Mouse (Mus musculus): ENCODE results near the gene Gpr132. TPM values are rescaled to one million over a fixed set of nuclear protein-coding genes. Genes with fewer than 3 reads are reported as not detected.

The Gpr132 gene
- polyA plus RNA-seq, 1 experiment = 0.06 TPM

DNA sequence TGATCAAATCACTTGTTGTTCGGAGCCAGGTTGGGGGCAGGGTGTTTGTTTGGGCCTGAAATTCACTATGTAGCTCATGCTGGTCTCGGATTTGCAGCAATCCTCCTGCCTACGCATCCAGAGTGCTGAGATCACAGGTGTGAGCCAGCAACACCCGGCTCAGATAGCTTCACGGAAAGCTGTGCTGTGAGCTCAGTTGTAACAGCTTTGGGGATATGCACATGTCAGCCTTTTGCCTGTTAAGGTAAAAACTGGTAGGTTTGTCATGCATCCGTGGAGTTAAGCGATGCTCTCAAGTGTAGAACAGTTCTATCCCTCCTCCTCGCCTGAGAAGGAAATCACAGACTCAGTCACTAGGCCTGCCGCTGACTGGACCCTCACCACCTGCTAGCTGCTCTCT is 32.6 kb upstream of the Gpr132 start:
- no peak overlapping the region for H3K4me3 ChIP-seq (ENCODE audit: insufficient read depth, poor library complexity, severe bottlenecking)
- no peak overlapping the region for H3ac ChIP-seq (ENCODE audit: control insufficient read depth, insufficient read length, low read depth)
- no peaks in the 10 kb centered on the region for H3K79me2 ChIP-seq (ENCODE audit: control insufficient read depth, insufficient read depth)
- H3K36me3 ChIP-seq (ENCODE audit: control insufficient read depth, insufficient read depth) = no peaks in the 10 kb centered on the region
- H3K27me3 ChIP-seq (ENCODE audit: control insufficient read depth, insufficient read depth, insufficient read length) = no peaks in the 10 kb centered on the region
- no peaks in the 10 kb centered on the region for H3K79me3 ChIP-seq (ENCODE audit: low read depth)
- TF ChIP-seq CTCF (IDR thresholded peaks at IDR 0.05; ENCODE audit: control insufficient read depth, insufficient read depth, insufficient read length) (no peak), CEBPB (IDR thresholded peaks at IDR 0.05; ENCODE audit: low read depth) (no peak), MAX (IDR thresholded peaks at IDR 0.05) (no peak), MYOD1 (IDR thresholded peaks at IDR 0.05; ENCODE audit: control insufficient read depth, insufficient read length, low read depth) (no peak)

DNA sequence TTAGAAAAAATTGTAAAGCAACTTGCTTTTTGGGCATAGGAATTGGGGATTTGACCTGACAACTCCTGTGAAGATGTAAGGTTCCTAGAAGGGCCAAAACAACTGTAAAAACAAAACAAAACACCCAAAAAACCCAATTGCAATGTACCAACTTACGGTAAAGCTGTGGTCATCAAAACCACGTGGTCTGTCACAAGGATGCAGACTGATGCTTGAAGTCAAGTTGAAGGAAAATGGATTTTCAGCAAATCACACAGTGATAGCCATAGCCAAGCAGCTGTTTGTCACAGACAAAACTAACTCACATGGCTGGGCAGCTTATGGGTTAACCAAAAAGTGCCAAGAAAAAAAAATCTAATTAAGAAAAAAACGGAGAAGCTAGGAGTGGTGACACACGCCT is 30.9 kb upstream of the Gpr132 start:
- Histone ChIP-seq H3K27me3 (ENCODE audit: control insufficient read depth, insufficient read depth, insufficient read length) (no peaks in the 10 kb centered on the region), H3K4me3 (ENCODE audit: insufficient read depth, poor library complexity, severe bottlenecking) (no peak overlapping the region)
- no peak for TF ChIP-seq MYOD1 (IDR thresholded peaks at IDR 0.05; ENCODE audit: control insufficient read depth, insufficient read length, low read depth)
- no peak for TF ChIP-seq CTCF (IDR thresholded peaks at IDR 0.05; ENCODE audit: control insufficient read depth, insufficient read depth, insufficient read length)
- TF ChIP-seq CEBPB (IDR thresholded peaks at IDR 0.05; ENCODE audit: low read depth) = no peak
- TF ChIP-seq MYOG (IDR thresholded peaks at IDR 0.05; ENCODE audit: control insufficient read depth, extremely low read depth, insufficient read length) = no peak
- TF ChIP-seq USF1 (IDR thresholded peaks at IDR 0.05; ENCODE audit: low read depth) = no peak
- no peak for TF ChIP-seq FOSL1 (IDR thresholded peaks at IDR 0.05; ENCODE audit: insufficient read depth, low read length, poor library complexity, severe bottlenecking)
- TF ChIP-seq MAX (IDR thresholded peaks at IDR 0.05) = no peak

DNA sequence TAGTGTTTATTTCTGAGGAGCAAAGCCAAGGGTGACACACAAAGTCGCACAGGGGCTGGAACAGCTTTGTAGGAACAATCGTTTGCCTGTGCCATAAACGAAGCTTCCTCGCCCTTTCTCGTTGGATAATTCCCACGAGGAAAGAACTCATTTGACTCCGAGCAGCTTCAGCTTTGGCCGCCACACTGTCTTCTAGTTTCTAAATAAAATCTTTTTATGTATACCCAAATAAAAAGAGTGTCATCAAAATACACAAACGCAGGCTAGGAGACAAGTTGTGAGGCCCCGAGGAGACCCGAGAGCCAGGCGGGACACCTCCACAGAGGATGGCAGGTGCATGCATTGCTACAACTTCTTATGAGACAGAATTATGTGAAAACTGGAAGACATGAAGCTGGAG is 30.3 kb upstream of the Gpr132 start:
- H3K4me3 ChIP-seq (ENCODE audit: insufficient read depth, poor library complexity, severe bottlenecking) = no peak overlapping the region
- H3ac ChIP-seq (ENCODE audit: control insufficient read depth, insufficient read length, low read depth) = no peak overlapping the region
- H3K27me3 ChIP-seq (ENCODE audit: control insufficient read depth, insufficient read depth, insufficient read length) = no peaks in the 10 kb centered on the region
- no peaks in the 10 kb centered on the region for H3K79me2 ChIP-seq (ENCODE audit: control insufficient read depth, insufficient read depth)
- H3K36me3 ChIP-seq (ENCODE audit: control insufficient read depth, insufficient read depth) = no peaks in the 10 kb centered on the region
- TF ChIP-seq CEBPB (IDR thresholded peaks at IDR 0.05; ENCODE audit: low read depth) = no peak
- no peak for TF ChIP-seq FOSL1 (IDR thresholded peaks at IDR 0.05; ENCODE audit: insufficient read depth, low read length, poor library complexity, severe bottlenecking)
- TF ChIP-seq MAX (IDR thresholded peaks at IDR 0.05) = no peak
- no peak for TF ChIP-seq CTCF (IDR thresholded peaks at IDR 0.05; ENCODE audit: control insufficient read depth, insufficient read depth, insufficient read length)
- no peaks in the 10 kb centered on the region for H3K79me3 ChIP-seq (ENCODE audit: low read depth)

More for the DNA sequence above, 30.9 kb upstream of the Gpr132 start:
- no peak overlapping the region for H3ac ChIP-seq (ENCODE audit: control insufficient read depth, insufficient read length, low read depth)
- no peaks in the 10 kb centered on the region for H3K36me3 ChIP-seq (ENCODE audit: control insufficient read depth, insufficient read depth)
- H3K79me3 ChIP-seq (ENCODE audit: low read depth) = no peaks in the 10 kb centered on the region
- H3K79me2 ChIP-seq (ENCODE audit: control insufficient read depth, insufficient read depth) = no peaks in the 10 kb centered on the region

DNA sequence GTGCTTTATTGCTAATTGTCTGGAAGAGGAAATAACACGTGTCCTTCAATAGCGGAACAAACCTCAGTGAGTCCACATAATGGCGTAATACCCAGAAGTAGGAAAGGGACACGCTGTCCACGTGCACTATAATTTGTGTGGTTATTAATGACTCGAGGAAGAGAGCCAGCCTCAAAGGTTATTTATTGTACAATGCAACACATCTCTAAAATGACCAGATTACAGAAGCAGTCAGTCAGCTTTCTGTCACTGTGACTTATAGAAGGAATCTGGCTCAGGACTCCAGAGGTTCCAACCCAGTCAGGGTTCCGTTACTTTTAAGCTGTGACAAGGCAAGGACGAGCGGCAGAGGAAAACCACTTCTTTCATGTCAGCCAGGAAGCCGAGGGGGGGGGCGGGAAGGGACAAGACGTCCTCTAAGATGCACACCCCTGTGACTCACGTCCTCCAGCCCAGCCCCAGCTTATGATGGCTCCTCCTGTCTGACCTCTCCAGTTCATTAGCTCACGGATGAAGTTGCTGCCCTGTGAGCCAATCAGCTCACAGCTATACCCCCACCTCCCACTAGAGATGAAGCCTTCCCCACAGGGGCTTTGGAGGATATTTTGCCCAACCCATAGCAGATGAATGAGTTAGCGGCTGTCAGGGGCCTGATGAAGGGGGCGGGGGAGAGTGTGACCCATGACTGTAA is 29.6 kb upstream of the Gpr132 start:
- Histone ChIP-seq H3K27me3 (ENCODE audit: control insufficient read depth, insufficient read depth, insufficient read length) (no peaks in the 10 kb centered on the region), H3K4me3 (ENCODE audit: insufficient read depth, poor library complexity, severe bottlenecking) (no peak overlapping the region), H3ac (ENCODE audit: control insufficient read depth, insufficient read length, low read depth) (peak overlapping the region; percentile 25), H3K36me3 (ENCODE audit: control insufficient read depth, insufficient read depth) (no peaks in the 10 kb centered on the region), H3K79me2 (ENCODE audit: control insufficient read depth, insufficient read depth) (no peaks in the 10 kb centered on the region), H3K79me3 (ENCODE audit: low read depth) (no peaks in the 10 kb centered on the region)
- TF ChIP-seq MYOD1 (IDR thresholded peaks at IDR 0.05; ENCODE audit: control insufficient read depth, insufficient read length, low read depth) (no peak), FOSL1 (IDR thresholded peaks at IDR 0.05; ENCODE audit: insufficient read depth, low read length, poor library complexity, severe bottlenecking) (no peak), MAX (IDR thresholded peaks at IDR 0.05) (peak; percentile 65), CEBPB (IDR thresholded peaks at IDR 0.05; ENCODE audit: low read depth) (peak; percentile 34), USF1 (IDR thresholded peaks at IDR 0.05; ENCODE audit: low read depth) (no peak), CTCF (IDR thresholded peaks at IDR 0.05; ENCODE audit: control insufficient read depth, insufficient read depth, insufficient read length) (no peak), MYOG (IDR thresholded peaks at IDR 0.05; ENCODE audit: control insufficient read depth, extremely low read depth, insufficient read length) (no peak)

DNA sequence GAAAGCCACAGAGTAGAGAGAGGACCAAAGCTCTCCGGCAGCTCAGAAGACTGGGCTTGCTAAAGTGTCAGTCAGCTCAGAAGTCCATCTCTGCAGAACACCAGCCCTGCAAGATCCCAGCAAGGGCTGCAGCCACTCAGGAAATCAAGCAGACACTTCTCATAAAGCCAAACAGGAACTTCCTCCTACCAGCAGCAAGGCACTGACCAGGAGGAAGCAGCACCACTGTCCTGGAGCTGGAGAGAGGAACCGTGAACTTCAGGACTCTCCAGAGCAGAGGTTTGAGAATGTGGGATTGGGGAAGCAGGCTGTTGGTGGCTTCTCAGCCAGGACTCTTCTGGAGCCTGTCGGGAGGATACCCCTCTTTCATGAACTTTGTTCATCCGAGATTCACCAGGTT is 26.9 kb upstream of the Gpr132 start:
- H3ac ChIP-seq (ENCODE audit: control insufficient read depth, insufficient read length, low read depth) = no peak overlapping the region
- H3K79me2 ChIP-seq (ENCODE audit: control insufficient read depth, insufficient read depth) = no peaks in the 10 kb centered on the region
- TF ChIP-seq CTCF (IDR thresholded peaks at IDR 0.05; ENCODE audit: control insufficient read depth, insufficient read depth, insufficient read length) (no peak), MYOD1 (IDR thresholded peaks at IDR 0.05; ENCODE audit: control insufficient read depth, insufficient read length, low read depth) (no peak), USF1 (IDR thresholded peaks at IDR 0.05; ENCODE audit: low read depth) (no peak), MYOG (IDR thresholded peaks at IDR 0.05; ENCODE audit: control insufficient read depth, extremely low read depth, insufficient read length) (no peak), FOSL1 (IDR thresholded peaks at IDR 0.05; ENCODE audit: insufficient read depth, low read length, poor library complexity, severe bottlenecking) (no peak), CEBPB (IDR thresholded peaks at IDR 0.05; ENCODE audit: low read depth) (no peak), MAX (IDR thresholded peaks at IDR 0.05) (no peak)
- no peaks in the 10 kb centered on the region for H3K27me3 ChIP-seq (ENCODE audit: control insufficient read depth, insufficient read depth, insufficient read length)
- H3K36me3 ChIP-seq (ENCODE audit: control insufficient read depth, insufficient read depth) = no peaks in the 10 kb centered on the region
- H3K79me3 ChIP-seq (ENCODE audit: low read depth) = no peaks in the 10 kb centered on the region
- no peak overlapping the region for H3K4me3 ChIP-seq (ENCODE audit: insufficient read depth, poor library complexity, severe bottlenecking)

DNA sequence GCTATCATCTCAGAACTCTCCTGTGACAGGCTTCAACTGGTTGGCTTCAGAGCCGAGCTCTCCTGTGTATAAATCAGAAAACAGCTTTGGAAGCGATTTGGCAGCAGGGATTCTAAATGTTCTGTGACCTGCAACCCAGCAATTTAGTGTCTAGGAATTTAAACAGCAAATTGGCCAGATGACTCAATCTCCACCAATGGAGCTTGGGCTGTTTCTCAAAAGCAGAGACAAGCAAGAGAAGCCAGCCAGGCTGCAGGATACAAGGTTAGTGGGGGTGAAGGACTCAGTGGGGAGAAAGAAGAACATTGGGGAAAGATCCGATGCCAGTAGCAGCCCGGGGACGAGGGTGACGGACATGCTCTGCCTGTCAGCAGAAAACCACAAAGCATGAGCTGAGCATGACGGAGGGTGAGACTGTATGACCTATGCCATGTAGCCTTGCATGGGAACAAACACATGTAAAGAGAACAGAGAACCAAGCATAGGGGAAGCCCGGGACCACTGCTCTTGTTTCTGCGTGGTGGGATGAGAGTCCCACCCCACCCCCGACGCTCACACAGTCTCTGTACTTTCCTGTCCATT is 26.4 kb upstream of the Gpr132 start:
- TF ChIP-seq MYOG (IDR thresholded peaks at IDR 0.05; ENCODE audit: control insufficient read depth, extremely low read depth, insufficient read length) (no peak), MYOD1 (IDR thresholded peaks at IDR 0.05; ENCODE audit: control insufficient read depth, insufficient read length, low read depth) (no peak), CTCF (IDR thresholded peaks at IDR 0.05; ENCODE audit: control insufficient read depth, insufficient read depth, insufficient read length) (no peak)

More for the DNA sequence above, 26.4 kb upstream of the Gpr132 start:
- no peaks in the 10 kb centered on the region for H3K36me3 ChIP-seq (ENCODE audit: control insufficient read depth, insufficient read depth)
- no peaks in the 10 kb centered on the region for H3K79me3 ChIP-seq (ENCODE audit: low read depth)
- H3K27me3 ChIP-seq (ENCODE audit: control insufficient read depth, insufficient read depth, insufficient read length) = no peaks in the 10 kb centered on the region
- H3K79me2 ChIP-seq (ENCODE audit: control insufficient read depth, insufficient read depth) = no peaks in the 10 kb centered on the region
- H3ac ChIP-seq (ENCODE audit: control insufficient read depth, insufficient read length, low read depth) = no peak overlapping the region
- no peak overlapping the region for H3K4me3 ChIP-seq (ENCODE audit: insufficient read depth, poor library complexity, severe bottlenecking)

Data from C2C12 (cell line).